9 mouse cellular contexts compared by ENCODE assay signal in genomic region chr19:6920741-6921636, GRCm38 (mm10). TPM values are rescaled to one million over a fixed set of nuclear protein-coding genes. Genes with fewer than 3 reads are reported as not detected.
DNase-seq lines count a peak whose midpoint lies in the region; ATAC-seq and TF ChIP-seq lines count a peak whose summit lies in the region.
"Had no signal": no experiment of that assay in that cellular context is flagged by ENCODE, and none has a peak within 500 bp of the region (broad histone marks: within the 10 kb centered on the region; RNA-seq: fewer than 3 reads in every experiment).

No protein-coding gene starts in this region.

- TF ChIP-seq EP300 in lung, postnatal 0 days (IDR thresholded peaks at IDR 0.05), result no peak

- ATAC-seq in lung, postnatal 0 days, result peak; percentile 20; the same call in 1 of the 2 replicates

- H3K27me3 ChIP-seq in lung, postnatal 0 days (replicated peaks; ENCODE audit: insufficient read depth, low read length), result peaks cover 9% of the 10 kb centered on the region

- H3K27ac ChIP-seq in lung, postnatal 0 days (ENCODE audit: low read length), result peak overlapping the region; percentile 86

- no peaks in the 10 kb centered on the region for H3K9me3 ChIP-seq in lung, postnatal 0 days (ENCODE audit: low read length)

- peak overlapping the region; percentile 94 for H3K4me2 ChIP-seq in lung, postnatal 0 days (replicated peaks; ENCODE audit: low read depth, low read length)

- H3K4me1 ChIP-seq in lung, postnatal 0 days (ENCODE audit: insufficient read depth, low read depth, low read length), result peaks cover 19% of the 10 kb centered on the region

- 2% methylated on average over 32 of the region's 48 CpGs for WGBS in lung, postnatal 0 days

- peak; percentile 53 for DNase-seq in right cerebral cortex, postnatal 4 days
- no peak for DNase-seq in right cerebral cortex, adult 18-20 months
- peak; percentile 37 for DNase-seq in c-Kit-positive CD71-positive TER-119-positive erythroid progenitor cells, embryonic 14.5 days (ENCODE audit: low spot score)
- DNase-seq in gastrocnemius, postnatal 14 days, result peak; percentile 57
- peak; percentile 66 to 70 for DNase-seq in kidney, adult 8-10 months
- DNase-seq in lung, postnatal 0 days (ENCODE audit: low spot score), result peak; percentile 70
- DNase-seq in spleen, postnatal 14 days (ENCODE audit: low spot score in 2 of 2), result peak; percentile 28 to 47
- no peak for DNase-seq in ovary, postnatal 10 days (ENCODE audit: low spot score)

- H3K9ac ChIP-seq in lung, postnatal 0 days (replicated peaks; ENCODE audit: low read depth), result peak overlapping the region; percentile 60

- peak; percentile 46 for TF ChIP-seq CTCF in lung, postnatal 0 days (IDR thresholded peaks at IDR 0.05)

- no peaks in the 10 kb centered on the region for H3K36me3 ChIP-seq in lung, postnatal 0 days (ENCODE audit: insufficient read depth, low read length)

- intact Hi-C loops in gastrocnemius, postnatal 14 days (cut with DNase I; ENCODE audit: low total_unique reads), result no loop called here

- H3K4me3 ChIP-seq in lung, postnatal 0 days (ENCODE audit: low read depth, low read length), result peak overlapping the region; percentile 74

RNA-seq across cellular contexts. Expression of gene Esrra, which starts 0.6 kb away (rescaled TPM):
- 10 to 100 TPM; 47.7 to 52.0 TPM for total RNA-seq in gastrocnemius, postnatal 14 days (2021)
- polyA plus RNA-seq in lung, postnatal 0 days (2015; fragmentation: Nextera tagmentation; extraction: Ambion mirVana), result 9.8 and 12.8 TPM in 2 replicates

RNA-seq across cellular contexts. Expression of gene Catsperz, which starts 4.2 kb away (rescaled TPM):
- total RNA-seq in gastrocnemius, postnatal 14 days (2021), result not detected
- polyA plus RNA-seq in lung, postnatal 0 days (2015; fragmentation: Nextera tagmentation; extraction: Ambion mirVana), result 1.7 and 2.4 TPM in 2 replicates
- total RNA-seq: gastrocnemius, postnatal 4 days had no signal

RNA-seq across cellular contexts. Expression of gene Prdx5, which starts 11.1 kb away (rescaled TPM):
- 100 to 1,000 TPM; 159 to 187 TPM for total RNA-seq in gastrocnemius, postnatal 14 days (2021)
- 437 and 450 TPM in 2 replicates for polyA plus RNA-seq in lung, postnatal 0 days (2015; fragmentation: Nextera tagmentation; extraction: Ambion mirVana)

RNA-seq across cellular contexts. Expression of gene Trmt112, which starts 11.5 kb away (rescaled TPM):
- total RNA-seq in gastrocnemius, postnatal 14 days (2021), result 10 to 100 TPM; 34.6 to 38.9 TPM
- 89.0 and 93.3 TPM in 2 replicates for polyA plus RNA-seq in lung, postnatal 0 days (2015; fragmentation: Nextera tagmentation; extraction: Ambion mirVana)

RNA-seq across cellular contexts. Expression of gene Kcnk4, which starts 13.3 kb away (rescaled TPM):
- total RNA-seq in gastrocnemius, postnatal 14 days (2021), result not detected
- 0.12 and 0.30 TPM in 2 replicates for polyA plus RNA-seq in lung, postnatal 0 days (2015; fragmentation: Nextera tagmentation; extraction: Ambion mirVana)

Comparison
In these comparisons a context has a peak if more than half of its experiments do, and no peak if none do; other contexts are left out.
1. DNase-seq: peak in right cerebral cortex, postnatal 4 days (single experiment), c-Kit-positive CD71-positive TER-119-positive erythroid progenitor cells, embryonic 14.5 days (single experiment), gastrocnemius, postnatal 14 days (single experiment), kidney, adult 8-10 months (2 of 2), lung, postnatal 0 days (single experiment) and spleen, postnatal 14 days (2 of 2); none in right cerebral cortex, adult 18-20 months (single experiment) and ovary, postnatal 10 days (single experiment).